Mouse (Mus musculus): Measurements from ENCODE around the gene Usp2.
A peak's percentile ranks its signal among the peaks of the same experiment; 100 is the strongest.

Usp2 gene

DNA sequence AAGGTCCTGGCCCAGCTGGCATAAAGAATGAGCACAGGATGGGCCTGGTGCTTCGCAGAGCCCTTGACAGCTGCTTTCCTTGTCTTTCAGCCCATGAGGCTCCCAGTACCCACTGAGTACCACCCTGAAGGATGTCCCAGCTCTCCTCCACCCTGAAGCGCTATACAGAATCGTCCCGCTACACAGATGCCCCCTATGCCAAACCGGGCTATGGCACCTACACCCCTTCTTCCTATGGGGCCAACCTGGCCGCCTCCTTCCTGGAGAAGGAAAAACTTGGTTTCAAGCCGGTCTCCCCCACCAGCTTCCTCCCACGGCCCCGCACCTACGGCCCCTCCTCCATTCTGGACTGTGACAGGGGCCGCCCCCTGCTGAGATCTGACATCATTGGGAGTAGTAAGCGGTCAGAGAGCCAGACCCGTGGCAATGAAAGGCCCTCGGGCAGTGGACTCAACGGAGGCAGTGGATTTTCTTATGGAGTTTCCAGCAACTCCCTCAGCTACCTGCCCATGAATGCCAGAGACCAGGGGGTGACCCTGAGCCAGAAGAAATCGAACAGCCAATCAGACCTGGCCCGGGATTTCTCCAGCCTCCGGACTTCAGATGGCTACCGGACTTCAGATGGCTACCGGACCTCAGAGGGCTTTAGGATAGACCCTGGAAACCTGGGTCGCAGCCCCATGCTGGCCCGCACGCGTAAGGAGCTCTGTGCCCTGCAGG lies 8.6 kb downstream of the Usp2 start:
- DNase-seq (ENCODE audit: low spot score in 2 of 2): no peak

- no peak for DNase-seq (ENCODE audit: low spot score in 2 of 2)
These were observed 9.4 kb downstream of the Usp2 start for GRCm38 (mm10) chr9:44075996-44076763.

DNA sequence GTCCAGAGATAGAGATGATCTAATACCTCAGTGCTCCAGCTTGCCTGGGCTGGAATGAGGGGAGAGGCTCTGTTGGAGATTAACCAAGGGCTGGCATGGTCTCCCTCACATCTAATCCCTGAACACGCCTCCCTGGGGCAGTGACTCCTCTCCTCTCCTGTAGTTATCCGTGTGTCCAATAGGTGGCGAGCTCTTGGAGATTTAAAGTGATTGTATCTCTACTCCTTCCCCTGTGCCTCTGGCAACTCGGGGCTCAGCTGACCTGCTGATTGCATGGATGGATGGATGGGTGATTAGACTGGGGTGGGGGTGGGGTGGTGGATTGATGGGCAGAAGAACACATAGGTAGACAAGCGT lies 9.9 kb downstream of the Usp2 start:
- DNase-seq (ENCODE audit: low spot score in 2 of 2): peak; percentile 24 to 48

GRCm38 (mm10) chr9:44077266-44077910 lies 10.6 kb downstream of the Usp2 start:
- no peak for DNase-seq (ENCODE audit: low spot score in 2 of 2)

- no peak for DNase-seq (ENCODE audit: low spot score in 2 of 2)
These were observed 11.4 kb downstream of the Usp2 start for GRCm38 (mm10) chr9:44078136-44078797.

DNA sequence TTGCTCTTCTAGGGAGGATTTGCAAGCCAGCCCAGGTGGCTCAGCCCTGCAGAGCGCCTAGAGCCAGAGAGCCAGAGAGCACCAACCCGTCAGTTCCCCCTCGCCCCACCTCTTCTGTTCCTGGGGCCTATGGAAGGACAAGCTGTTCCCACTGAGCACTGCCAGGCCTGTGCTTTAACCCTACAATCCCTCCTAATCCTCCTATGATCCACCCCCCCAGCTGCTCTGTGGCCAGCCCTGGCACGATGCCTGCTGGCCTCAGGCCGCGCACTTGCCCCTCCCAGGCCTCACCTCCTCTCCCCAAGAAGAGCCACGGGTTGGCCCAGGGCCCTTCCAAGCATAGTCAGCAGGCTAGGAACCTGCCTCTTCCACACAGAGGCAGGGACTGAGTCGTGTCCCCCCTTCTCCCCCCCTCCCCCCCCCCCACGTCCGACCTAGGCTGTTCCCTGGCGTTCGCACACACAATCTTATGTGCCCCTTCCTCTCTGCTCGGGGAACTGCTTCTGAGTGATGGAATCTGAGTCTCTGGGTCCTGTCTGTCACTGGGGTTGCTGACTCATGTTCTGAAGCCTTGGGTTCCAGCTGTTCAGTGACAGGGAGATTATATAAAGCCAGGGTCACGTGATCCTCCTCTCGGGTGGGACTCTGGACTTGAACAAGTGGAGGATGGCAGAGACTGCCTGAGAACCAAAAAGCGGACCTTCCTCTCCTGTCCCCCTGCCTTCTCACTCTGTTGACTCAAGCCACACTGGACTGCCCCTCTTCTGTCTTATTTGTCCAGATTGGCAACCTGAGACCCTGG lies 12.3 kb downstream of the Usp2 start:
- no peak for DNase-seq (ENCODE audit: low spot score in 2 of 2)

GRCm38 (mm10) chr9:44079997-44080780 lies 13.4 kb downstream of the Usp2 start:
- DNase-seq (ENCODE audit: low spot score in 2 of 2): no peak

DNA sequence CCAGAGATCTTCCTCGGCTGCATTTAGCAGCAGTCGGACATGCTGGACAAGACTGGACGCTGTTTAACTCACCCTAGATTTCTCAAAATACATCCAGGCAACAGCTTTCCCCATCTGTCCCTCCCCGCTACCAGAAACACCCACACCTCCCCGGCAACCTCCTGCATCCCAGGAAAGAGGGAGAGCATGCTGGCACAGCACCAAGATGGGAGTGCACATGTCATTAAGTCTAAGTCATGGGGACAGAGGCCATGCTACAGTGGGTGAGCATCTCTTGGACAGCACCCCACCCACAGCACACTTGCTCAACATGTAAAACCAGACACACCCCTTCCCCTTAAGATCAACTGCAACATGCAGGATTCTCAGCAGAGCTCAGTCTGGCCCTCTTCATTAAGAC lies 14.1 kb downstream of the Usp2 start:
- no peak for DNase-seq (ENCODE audit: low spot score in 2 of 2)

GRCm38 (mm10) chr9:44081581-44081980 lies 14.8 kb downstream of the Usp2 start:
- no peak for DNase-seq (ENCODE audit: low spot score in 2 of 2)

GRCm38 (mm10) chr9:44082266-44082665 lies 15.4 kb downstream of the Usp2 start:
- DNase-seq (ENCODE audit: low spot score in 2 of 2): no peak

- no peak for DNase-seq (ENCODE audit: low spot score in 2 of 2)
These were observed 16.7 kb downstream of the Usp2 start for GRCm38 (mm10) chr9:44083392-44084121.

DNA sequence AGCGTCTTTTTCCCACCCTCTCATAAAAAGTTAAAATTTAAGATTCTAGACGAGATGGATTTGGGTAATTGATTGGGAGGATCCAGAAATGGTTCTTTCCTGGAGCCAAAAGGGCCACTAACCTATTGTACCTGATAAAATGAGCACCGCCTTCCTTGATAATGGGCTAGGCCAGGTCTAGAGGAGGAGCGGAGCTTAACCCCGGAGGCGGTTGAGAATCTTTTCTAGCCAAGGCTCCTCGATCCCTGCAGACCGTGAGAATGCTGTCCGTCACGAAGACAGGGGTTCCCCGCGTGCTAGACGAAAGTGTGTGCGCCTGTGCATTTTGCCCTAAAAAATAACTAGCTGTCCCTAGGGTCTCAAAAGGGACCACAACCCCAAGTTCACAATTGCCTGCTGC lies 17.4 kb downstream of the Usp2 start:
- no peak for DNase-seq (ENCODE audit: low spot score in 2 of 2)

DNA sequence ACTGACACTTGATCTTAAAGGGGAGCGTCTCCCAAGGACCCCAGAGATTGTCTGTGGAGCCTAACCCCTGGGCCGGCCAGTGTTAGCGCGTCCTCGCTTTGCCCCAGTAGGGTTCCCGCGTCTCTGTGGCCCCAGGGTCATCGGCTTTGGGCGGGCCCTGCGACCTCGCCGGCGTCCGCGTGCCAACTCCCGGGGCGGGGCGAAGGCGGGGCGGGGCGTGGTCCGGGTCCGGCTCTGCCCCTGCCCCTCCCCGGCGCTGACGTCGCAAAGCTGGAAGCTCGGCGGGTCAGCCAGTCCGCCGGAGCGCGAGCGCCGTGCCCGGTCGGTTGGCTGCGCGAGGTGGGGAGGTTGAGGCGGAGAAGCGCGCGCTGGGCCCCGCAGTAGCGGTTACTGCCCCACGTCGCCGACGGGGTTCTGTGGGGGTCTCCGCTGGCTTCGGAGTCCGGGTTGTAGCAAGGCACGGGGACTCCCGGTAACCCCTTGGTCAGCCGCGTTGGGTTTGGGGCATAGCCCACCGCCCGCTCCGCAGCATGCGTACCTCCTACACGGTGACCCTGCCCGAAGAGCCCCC lies 17.9 kb downstream of the Usp2 start:
- DNase-seq (ENCODE audit: low spot score in 2 of 2): peak; percentile 75 to 78

DNA sequence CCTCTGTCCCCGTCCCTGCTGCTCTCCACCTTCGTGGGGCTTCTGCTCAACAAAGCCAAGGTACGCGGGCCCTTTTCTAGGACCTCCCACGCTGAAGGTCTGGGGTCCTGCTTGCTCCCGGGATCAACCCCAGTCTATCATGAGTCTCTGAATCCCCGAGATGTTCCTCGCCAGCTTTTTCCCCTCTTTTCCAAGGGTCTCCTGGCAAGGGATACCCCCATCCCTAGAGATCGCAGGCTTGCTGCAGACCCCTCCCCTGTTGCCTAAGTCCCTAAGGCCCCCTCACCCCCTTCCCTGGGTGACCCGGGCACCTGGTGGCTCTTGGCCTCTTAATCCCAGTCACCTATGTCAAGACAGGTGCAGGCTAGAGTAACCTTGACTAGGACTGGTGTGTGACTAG lies 18.5 kb downstream of the Usp2 start:
- DNase-seq (ENCODE audit: low spot score in 2 of 2): no peak

- no peak for DNase-seq (ENCODE audit: low spot score in 2 of 2)
These were observed 19.2 kb downstream of the Usp2 start for GRCm38 (mm10) chr9:44085741-44086665.

DNA sequence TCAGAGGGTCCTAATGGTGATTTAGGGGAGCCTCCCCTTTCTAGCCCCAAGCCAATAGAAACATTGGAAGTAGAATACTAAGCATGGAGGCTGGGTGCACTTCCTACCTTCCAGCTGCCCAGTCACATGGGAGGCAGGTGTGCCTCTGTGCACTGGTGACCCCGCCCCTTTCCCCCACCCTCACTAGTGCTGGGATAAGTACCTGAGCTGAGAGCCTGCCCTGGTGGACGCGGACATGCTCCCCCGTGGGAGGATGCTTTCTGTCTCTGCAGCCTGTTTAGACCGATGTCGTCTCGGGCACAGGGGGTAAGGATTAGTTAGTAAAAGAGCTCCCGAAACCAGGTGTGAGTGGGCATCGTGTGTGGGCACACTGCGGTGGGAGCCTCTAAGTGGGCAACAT lies 20.1 kb downstream of the Usp2 start:
- DNase-seq (ENCODE audit: low spot score in 2 of 2): no peak

- DNase-seq (ENCODE audit: low spot score in 2 of 2): no peak
These were observed 21.1 kb downstream of the Usp2 start for GRCm38 (mm10) chr9:44087761-44088455.

All from natural killer cell, adult 2 months (primary cell).